Mouse (Mus musculus) midbrain, embryonic 12.5 days (tissue): ENCODE data around the gene Mrvi1. TPM values are rescaled to one million over a fixed set of nuclear protein-coding genes. Genes with fewer than 3 reads are reported as not detected.
"Not testable (repeated sequence)": the region's sequence is repeated elsewhere in the genome, so short reads cannot be mapped to it uniquely, and the experiment has no call there.

ENCODE experiments used
- ATAC-seq: fragments of 200-750 bp; cut with Nextera tagmentation; 2 replicates; pipeline ENCODE4 v1.8.0; 2017; ENCODE audit warnings: low read depth, moderate TSS enrichment, moderate library complexity; ENCODE audit not compliant: low FRiP score
- H3K27ac ChIP-seq: fragments of 300-500 bp; sonication (generic); replicated peaks from 2 replicates; pipeline ENCODE4 v1.5.1; 2016; ENCODE audit warnings: mild to moderate bottlenecking
- H3K27me3 ChIP-seq: fragments of 300-500 bp; sonication (generic); 2 replicates; pipeline ENCODE4 v1.6.1; 2016; ENCODE audit warnings: mild to moderate bottlenecking
- H3K36me3 ChIP-seq: fragments of 300-500 bp; sonication (generic); 2 replicates; pipeline ENCODE4 v1.6.1; 2016
- H3K4me1 ChIP-seq: fragments of 300-500 bp; sonication (generic); 2 replicates; pipeline ENCODE4 v1.6.1; 2016
- H3K4me2 ChIP-seq: fragments of 300-500 bp; sonication (generic); replicated peaks from 2 replicates; pipeline ENCODE4 v1.6.1; 2016; ENCODE audit warnings: mild to moderate bottlenecking, moderate library complexity
- H3K4me3 ChIP-seq: fragments of 300-500 bp; sonication (generic); 2 replicates; pipeline ENCODE4 v1.5.1; 2016; ENCODE audit warnings: mild to moderate bottlenecking
- H3K9ac ChIP-seq: fragments of 300-500 bp; sonication (generic); replicated peaks from 2 replicates; pipeline ENCODE4 v1.6.1; 2016; ENCODE audit warnings: mild to moderate bottlenecking, moderate library complexity
- H3K9me3 ChIP-seq: fragments of 300-500 bp; sonication (generic); 2 replicates; pipeline ENCODE4 v1.6.1; 2016; ENCODE audit warnings: mild to moderate bottlenecking
- WGBS: fragments of 180-500 bp; shearing (Covaris S2); methylation state at CpG from one replicate; pipeline ENCODE4 v1.1.7; 2016; 5-methylcytosine and 5-hydroxymethylcytosine counted together
- polyA plus RNA-seq: library from polyadenylated mRNA; unstranded; fragments of >200 nt; fragmentation: Nextera tagmentation; extraction: Ambion mirVana; gene quantifications from 2 replicates; pipeline ENCODE4 v1.2.1, GENCODE M21; 2016

The Mrvi1 gene
- polyA plus RNA-seq, 1 experiment from 2014 or later, result 1.8 TPM

DNA sequence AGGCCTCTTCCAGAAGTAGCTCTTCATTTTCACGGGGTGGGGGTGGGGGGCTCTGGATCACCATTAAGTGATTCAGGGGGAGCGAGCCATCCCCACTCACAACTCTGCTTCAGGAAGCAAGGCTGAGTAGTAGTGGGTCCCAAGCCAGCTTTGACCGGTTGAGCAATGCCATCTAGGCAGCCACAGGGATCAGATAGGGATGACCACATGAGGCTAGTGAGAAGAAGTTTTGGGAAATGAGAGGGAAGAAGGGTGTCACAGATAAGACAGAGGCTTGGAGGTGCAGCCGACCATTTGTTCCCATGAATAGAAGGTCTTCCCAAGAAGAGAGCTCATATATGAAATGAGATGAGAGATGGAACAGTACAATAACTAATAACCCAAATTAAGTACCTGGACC, 55.7 kb downstream of the Mrvi1 start:
- H3K36me3 ChIP-seq, result no peaks in the 10 kb centered on the region
- no peaks in the 10 kb centered on the region for H3K27me3 ChIP-seq
- H3K4me2 ChIP-seq, result no peak overlapping the region
- H3K9me3 ChIP-seq, result no peaks in the 10 kb centered on the region
- no peak overlapping the region for H3K9ac ChIP-seq
- WGBS, result 79% methylated on average over 4 of the region's 4 CpGs
- no peak overlapping the region for H3K4me3 ChIP-seq
- no peak for ATAC-seq
- H3K4me1 ChIP-seq, result no peaks in the 10 kb centered on the region
- H3K27ac ChIP-seq, result no peak overlapping the region

- Histone ChIP-seq H3K4me2 (no peak overlapping the region), H3K36me3 (no peaks in the 10 kb centered on the region), H3K4me1 (no peaks in the 10 kb centered on the region), H3K4me3 (no peak overlapping the region), H3K9me3 (no peaks in the 10 kb centered on the region), H3K27ac (no peak overlapping the region), H3K9ac (no peak overlapping the region), H3K27me3 (no peaks in the 10 kb centered on the region)
- ATAC-seq, result no peak
- 82% methylated on average over 19 of the region's 19 CpGs for WGBS
Observed at GRCm38 (mm10) chr7:110920331-110921261, 61.7 kb downstream of the Mrvi1 start.

DNA sequence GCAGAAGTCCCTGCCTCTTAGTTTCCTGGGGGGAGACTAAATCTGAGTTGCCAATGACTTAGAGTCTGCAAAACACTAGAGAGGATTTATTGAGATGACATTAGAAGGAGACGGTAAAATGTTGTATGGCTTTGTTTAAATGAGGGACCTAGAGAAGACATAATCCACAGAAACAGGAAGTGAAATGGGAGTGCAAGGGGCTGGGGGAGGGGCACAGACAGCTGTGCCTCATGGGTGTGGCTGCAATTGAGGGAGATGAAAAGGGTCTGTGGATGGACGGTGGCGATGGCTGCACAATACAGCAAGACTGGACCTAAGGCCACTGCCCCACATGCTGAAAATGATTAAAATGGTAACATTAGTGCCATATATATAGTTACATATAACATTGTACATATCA, 62.5 kb downstream of the Mrvi1 start:
- Histone ChIP-seq H3K27me3 (no peaks in the 10 kb centered on the region), H3K4me1 (no peaks in the 10 kb centered on the region), H3K9ac (no peak overlapping the region), H3K36me3 (no peaks in the 10 kb centered on the region), H3K27ac (no peak overlapping the region), H3K4me3 (no peak overlapping the region), H3K4me2 (no peak overlapping the region), H3K9me3 (no peaks in the 10 kb centered on the region)
- ATAC-seq, result no peak
- 74% methylated on average over 3 of the region's 3 CpGs for WGBS

DNA sequence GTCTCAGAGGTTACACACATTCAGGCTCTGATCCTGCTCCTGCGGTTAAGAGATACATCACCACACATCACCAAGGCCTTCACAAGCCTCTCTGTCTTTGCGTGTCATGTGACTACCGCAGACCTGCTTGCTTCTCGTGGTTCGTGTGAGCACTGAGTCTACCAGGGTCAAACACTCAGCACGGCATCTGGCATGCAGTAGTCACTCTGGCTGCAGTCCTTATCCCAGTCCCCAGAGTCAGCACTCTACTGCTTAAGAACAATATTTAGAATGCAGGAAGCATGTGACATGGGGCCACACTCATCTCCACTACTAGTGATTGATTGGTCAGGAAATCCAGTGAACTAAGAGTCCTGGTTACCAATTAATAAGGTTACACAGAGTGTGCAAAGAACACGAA, 66.3 kb downstream of the Mrvi1 start:
- no peak overlapping the region for H3K4me3 ChIP-seq
- WGBS, result 76% methylated on average over 7 of the region's 7 CpGs
- H3K4me1 ChIP-seq, result no peaks in the 10 kb centered on the region

DNA sequence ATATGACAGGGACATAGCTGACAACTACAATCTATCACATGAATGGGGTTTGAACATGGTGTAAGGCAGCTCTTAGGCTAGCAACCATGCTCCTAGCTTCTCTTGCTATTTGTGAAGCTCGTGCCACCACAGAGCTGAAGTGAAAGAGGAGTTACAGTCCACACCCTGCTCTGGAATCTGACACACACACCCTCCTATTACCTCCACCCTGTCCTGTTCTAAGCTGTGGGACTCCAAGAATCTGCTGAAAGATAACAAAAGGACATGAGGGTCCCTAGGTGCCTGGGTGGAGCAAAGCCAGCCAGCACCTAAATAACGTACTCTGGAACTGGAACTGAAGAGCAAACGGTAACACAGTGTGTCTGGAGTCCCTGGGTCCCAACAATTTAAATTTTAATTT, 67.7 kb downstream of the Mrvi1 start:
- Histone ChIP-seq H3K27me3 (no peaks in the 10 kb centered on the region), H3K27ac (no peak overlapping the region), H3K9ac (no peak overlapping the region), H3K36me3 (no peaks in the 10 kb centered on the region), H3K4me3 (no peak overlapping the region), H3K9me3 (no peaks in the 10 kb centered on the region), H3K4me2 (no peak overlapping the region), H3K4me1 (no peaks in the 10 kb centered on the region)
- no peak for ATAC-seq
- WGBS, result 93% methylated on average over 3 of the region's 3 CpGs

More for the DNA sequence above, 66.3 kb downstream of the Mrvi1 start:
- no peak for ATAC-seq
- H3K27ac ChIP-seq, result no peak overlapping the region
- H3K27me3 ChIP-seq, result no peaks in the 10 kb centered on the region
- H3K9ac ChIP-seq, result no peak overlapping the region
- no peaks in the 10 kb centered on the region for H3K36me3 ChIP-seq
- no peaks in the 10 kb centered on the region for H3K9me3 ChIP-seq
- H3K4me2 ChIP-seq, result no peak overlapping the region

DNA sequence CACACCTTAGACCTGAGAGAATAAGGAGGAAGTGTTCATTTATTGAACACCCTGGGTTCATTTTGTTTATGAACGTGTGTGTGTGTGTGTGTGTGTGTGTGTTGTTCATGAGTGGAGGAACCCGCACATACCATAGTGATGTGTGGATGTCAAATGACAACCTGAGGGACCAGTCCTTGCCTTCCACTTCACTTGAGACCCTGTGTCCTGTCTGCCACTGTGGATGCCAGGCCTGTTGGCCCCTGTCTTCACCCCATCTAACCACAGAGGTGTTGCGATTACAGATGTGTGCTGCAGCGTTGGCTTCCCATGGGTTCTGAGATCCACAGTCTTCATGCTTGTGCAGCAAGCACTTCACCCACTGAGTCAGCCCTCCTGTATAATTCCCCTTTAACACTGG, 68.5 kb downstream of the Mrvi1 start:
- H3K4me1 ChIP-seq, result no peaks in the 10 kb centered on the region
- 97% methylated on average over 4 of the region's 4 CpGs for WGBS
- H3K4me2 ChIP-seq, result no peak overlapping the region
- no peak overlapping the region for H3K4me3 ChIP-seq
- H3K9me3 ChIP-seq, result no peaks in the 10 kb centered on the region
- no peaks in the 10 kb centered on the region for H3K36me3 ChIP-seq
- no peak overlapping the region for H3K9ac ChIP-seq
- no peak overlapping the region for H3K27ac ChIP-seq
- no peak for ATAC-seq
- no peaks in the 10 kb centered on the region for H3K27me3 ChIP-seq

DNA sequence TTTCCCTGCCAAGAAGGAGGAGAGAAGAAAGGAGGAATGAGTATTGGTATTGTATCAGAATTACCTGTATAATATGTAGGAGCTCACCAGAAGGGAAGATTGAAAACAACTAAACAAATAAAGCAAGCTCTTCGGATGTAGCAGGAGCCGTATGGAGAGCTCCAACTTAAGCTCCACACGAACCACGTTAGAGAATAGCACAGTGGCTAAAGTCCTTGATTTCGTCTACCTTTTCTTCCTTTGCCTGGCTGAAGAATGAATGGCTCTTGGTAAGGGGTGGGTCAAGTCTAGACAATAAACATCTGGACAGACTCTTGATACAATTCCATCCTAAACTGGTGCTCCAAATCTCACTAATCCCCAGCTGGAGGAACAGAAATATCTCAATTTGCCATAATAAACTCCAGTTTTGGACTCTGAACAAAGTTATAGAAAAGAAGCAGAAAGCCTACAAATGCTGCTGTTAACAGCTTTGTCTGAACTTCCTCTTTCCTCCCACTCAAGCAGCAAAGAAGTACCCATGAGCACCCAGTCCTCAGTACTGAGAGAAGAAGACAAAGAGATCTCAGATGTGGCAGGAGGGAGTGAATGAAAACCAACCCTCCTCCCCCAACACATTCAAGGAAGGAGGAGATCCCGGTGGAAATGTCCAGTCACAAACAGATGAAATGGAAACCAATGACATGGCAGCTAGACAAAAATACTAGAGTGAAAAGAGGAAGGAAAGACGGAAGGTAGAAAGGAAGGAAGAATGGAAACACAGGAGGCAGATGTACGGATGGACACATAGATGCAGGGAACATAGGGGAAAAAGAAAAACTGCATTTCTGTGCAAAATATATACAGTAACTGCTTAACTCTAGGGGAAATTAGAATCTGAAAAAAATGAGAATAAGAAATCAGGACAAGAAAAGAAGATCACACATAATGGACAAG, 73.8 kb downstream of the Mrvi1 start:
- no peaks in the 10 kb centered on the region for H3K27me3 ChIP-seq
- no peaks in the 10 kb centered on the region for H3K36me3 ChIP-seq
- H3K4me3 ChIP-seq, result no peak overlapping the region
- H3K27ac ChIP-seq, result no peak overlapping the region
- no peaks in the 10 kb centered on the region for H3K9me3 ChIP-seq
- no peak for ATAC-seq
- no peaks in the 10 kb centered on the region for H3K4me1 ChIP-seq
- no peak overlapping the region for H3K4me2 ChIP-seq
- WGBS, result 78% methylated on average over 8 of the region's 8 CpGs
- H3K9ac ChIP-seq, result no peak overlapping the region

GRCm38 (mm10) chr7:110906566-110906965, 75.7 kb downstream of the Mrvi1 start:
- Histone ChIP-seq H3K27me3 (no peaks in the 10 kb centered on the region), H3K4me2 (no peak overlapping the region), H3K4me1 (no peaks in the 10 kb centered on the region), H3K4me3 (no peak overlapping the region), H3K9me3 (no peaks in the 10 kb centered on the region), H3K9ac (no peak overlapping the region), H3K36me3 (no peaks in the 10 kb centered on the region), H3K27ac (no peak overlapping the region)
- ATAC-seq, result no peak
- 84% methylated on average over 2 of the region's 2 CpGs for WGBS

- H3K27ac ChIP-seq, result no peak overlapping the region
- H3K4me1 ChIP-seq, result no peaks in the 10 kb centered on the region
- WGBS, result 79% methylated on average over 7 of the region's 7 CpGs
Observed at GRCm38 (mm10) chr7:110903226-110903625, 79.0 kb downstream of the Mrvi1 start.

DNA sequence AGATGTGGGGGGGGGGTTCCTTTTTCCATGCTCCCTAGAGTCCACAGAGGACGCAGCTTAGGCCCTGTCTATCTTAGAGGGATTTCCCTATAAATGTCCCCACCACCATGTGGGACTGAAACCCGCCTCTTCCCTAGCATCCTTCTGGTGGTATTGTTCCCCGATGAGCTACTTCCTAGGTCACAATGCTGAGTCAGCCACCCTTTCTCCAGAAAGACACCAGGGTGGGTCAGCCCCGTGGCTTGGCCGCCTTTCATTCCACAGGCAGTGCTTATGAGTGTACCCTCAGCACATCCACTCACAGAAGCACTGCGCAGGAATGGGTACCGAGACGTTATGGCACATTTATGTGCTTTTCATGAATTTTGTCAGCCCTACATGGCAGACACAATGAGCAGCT, 85.1 kb downstream of the Mrvi1 start:
- H3K9ac ChIP-seq, result no peak overlapping the region
- H3K4me2 ChIP-seq, result no peak overlapping the region
- no peaks in the 10 kb centered on the region for H3K27me3 ChIP-seq
- ATAC-seq, result no peak
- no peaks in the 10 kb centered on the region for H3K4me1 ChIP-seq
- H3K27ac ChIP-seq, result no peak overlapping the region
- no peaks in the 10 kb centered on the region for H3K9me3 ChIP-seq
- WGBS, result 83% methylated on average over 8 of the region's 8 CpGs
- H3K36me3 ChIP-seq, result no peaks in the 10 kb centered on the region
- no peak overlapping the region for H3K4me3 ChIP-seq

More at GRCm38 (mm10) chr7:110903226-110903625, 79.0 kb downstream of the Mrvi1 start:
- H3K4me3 ChIP-seq, result no peak overlapping the region
- ATAC-seq, result no peak
- no peaks in the 10 kb centered on the region for H3K27me3 ChIP-seq
- no peaks in the 10 kb centered on the region for H3K36me3 ChIP-seq
- no peaks in the 10 kb centered on the region for H3K9me3 ChIP-seq
- H3K4me2 ChIP-seq, result no peak overlapping the region
- no peak overlapping the region for H3K9ac ChIP-seq

DNA sequence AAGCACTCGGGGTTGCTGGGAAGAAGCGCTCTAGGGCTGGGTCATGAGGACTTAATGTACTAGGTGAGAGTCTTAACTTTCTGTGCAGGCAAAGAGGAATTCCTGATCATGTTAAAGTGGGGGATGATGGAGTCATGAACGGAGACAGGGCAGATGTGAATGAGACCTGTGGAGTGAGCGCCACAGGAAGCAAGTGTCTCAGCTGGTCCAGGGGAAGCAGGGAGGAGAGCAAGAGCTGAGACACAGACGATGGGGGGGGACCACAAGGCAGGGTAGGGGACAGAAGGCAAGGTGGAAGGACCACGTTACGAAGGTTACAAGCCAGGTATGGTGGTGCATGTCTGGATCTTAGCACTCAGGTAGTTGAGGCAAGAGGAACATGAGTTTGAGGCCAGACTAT, 85.8 kb downstream of the Mrvi1 start:
- Histone ChIP-seq H3K4me2 (no peak overlapping the region), H3K4me1 (no peaks in the 10 kb centered on the region), H3K4me3 (no peak overlapping the region), H3K36me3 (no peaks in the 10 kb centered on the region), H3K27ac (no peak overlapping the region), H3K27me3 (no peaks in the 10 kb centered on the region), H3K9me3 (no peaks in the 10 kb centered on the region), H3K9ac (no peak overlapping the region)
- WGBS, result 90% methylated on average over 7 of the region's 7 CpGs
- ATAC-seq, result no peak

GRCm38 (mm10) chr7:110895772-110896171, 86.5 kb downstream of the Mrvi1 start:
- not testable (repeated sequence) for H3K4me1 ChIP-seq, H3K9me3 ChIP-seq, H3K4me3 ChIP-seq, H3K4me2 ChIP-seq, H3K36me3 ChIP-seq, H3K27me3 ChIP-seq, ATAC-seq, H3K9ac ChIP-seq, H3K27ac ChIP-seq
- 84% methylated on average over 10 of the region's 10 CpGs for WGBS
